Mouse (Mus musculus) liver, embryonic 13.5 days (tissue): ENCODE data around the gene Cav3. TPM values are rescaled to one million over a fixed set of nuclear protein-coding genes. Genes with fewer than 3 reads are reported as not detected.

Experiments used
- ATAC-seq: fragments of 200-750 bp; cut with Nextera tagmentation; 2 replicates; pipeline ENCODE4 v1.8.0; 2017; ENCODE audit warnings: low read depth, mild to moderate bottlenecking, moderate number of reproducible peaks, moderate library complexity
- DNase-seq: peaks from one replicate; pipeline ENCODE4 v3.0.0; 2022
- H3K27ac ChIP-seq: fragments of 300-500 bp; sonication (generic); 2 replicates; pipeline ENCODE4 v1.5.1; 2015; ENCODE audit warnings: moderate library complexity, mild to moderate bottlenecking, inconsistent platforms
- H3K27me3 ChIP-seq: fragments of 300-500 bp; sonication (generic); 2 replicates; pipeline ENCODE4 v1.6.1; 2015; ENCODE audit warnings: mild to moderate bottlenecking, inconsistent platforms
- H3K36me3 ChIP-seq: fragments of 300-500 bp; sonication (generic); 2 replicates; pipeline ENCODE4 v1.6.1; 2015; ENCODE audit warnings: mild to moderate bottlenecking, inconsistent platforms
- H3K4me1 ChIP-seq: fragments of 300-500 bp; sonication (generic); replicated peaks from 2 replicates; pipeline ENCODE4 v1.6.1; 2015; ENCODE audit warnings: inconsistent platforms
- H3K4me2 ChIP-seq: fragments of 300-500 bp; sonication (generic); 2 replicates; pipeline ENCODE4 v1.6.1; 2015; ENCODE audit warnings: inconsistent platforms, mild to moderate bottlenecking, moderate library complexity
- H3K4me3 ChIP-seq: fragments of 300-500 bp; sonication (generic); replicated peaks from 2 replicates; pipeline ENCODE4 v1.5.1; 2015; ENCODE audit warnings: mild to moderate bottlenecking, inconsistent platforms
- H3K9ac ChIP-seq: fragments of 300-500 bp; sonication (generic); 2 replicates; pipeline ENCODE4 v1.6.1; 2015; ENCODE audit warnings: mild to moderate bottlenecking, inconsistent platforms
- H3K9me3 ChIP-seq: fragments of 300-500 bp; sonication (generic); replicated peaks from 2 replicates; pipeline ENCODE4 v1.6.1; 2016; ENCODE audit warnings: inconsistent platforms
- WGBS: fragments of 180-500 bp; shearing (Covaris S2); methylation state at CpG from one replicate; pipeline ENCODE4 v1.1.7; 2015; ENCODE audit not compliant: insufficient replicate concordance; 5-methylcytosine and 5-hydroxymethylcytosine counted together
- polyA plus RNA-seq: library from polyadenylated mRNA; unstranded; fragments of >200 nt; fragmentation: Nextera tagmentation; extraction: Ambion mirVana; gene quantifications from 2 replicates; pipeline ENCODE4 v1.2.1, GENCODE M21; 2015

The Cav3 gene
- 0.31 and 0.36 TPM in 2 replicates for polyA plus RNA-seq

GRCm38 (mm10) chr6:112459341-112459749 lies at the start of gene Cav3:
Gene Cav3, plus strand, starts transcription at chr6:112459505.
- ATAC-seq (no peak), DNase-seq (no peak)
- Histone ChIP-seq H3K4me3 (no peak within 1 kb of the TSS), H3K4me1 (no peaks in the 10 kb centered on the region), H3K9ac (no peak within 1 kb of the TSS), H3K36me3 (no peaks in the 10 kb centered on the region), H3K9me3 (no peaks in the 10 kb centered on the region), H3K27me3 (no peaks in the 10 kb centered on the region), H3K4me2 (no peak within 1 kb of the TSS), H3K27ac (no peak within 1 kb of the TSS)
- WGBS: 66% methylated on average over 12 of the region's 12 CpGs

- H3K4me1 ChIP-seq: no peaks in the 10 kb centered on the region
- no peaks in the 10 kb centered on the region for H3K9me3 ChIP-seq
- H3K27ac ChIP-seq: no peak overlapping the region
- no peaks in the 10 kb centered on the region for H3K36me3 ChIP-seq
- no peak overlapping the region for H3K9ac ChIP-seq
- WGBS: 70% methylated on average over 9 of the region's 9 CpGs
- ATAC-seq: no peak
- no peak overlapping the region for H3K4me2 ChIP-seq
- no peaks in the 10 kb centered on the region for H3K27me3 ChIP-seq
- H3K4me3 ChIP-seq: no peak overlapping the region
- no peak for DNase-seq
Measured at GRCm38 (mm10) chr6:112419333-112419732, 40.0 kb upstream of the Cav3 start.

- ATAC-seq (no peak), DNase-seq (no peak)
- no peaks in the 10 kb centered on the region for H3K27me3 ChIP-seq
- 91% methylated on average over 1 of the region's 1 CpGs for WGBS
- no peaks in the 10 kb centered on the region for H3K9me3 ChIP-seq
- no peak overlapping the region for H3K4me2 ChIP-seq
- H3K27ac ChIP-seq: no peak overlapping the region
- H3K4me1 ChIP-seq: no peaks in the 10 kb centered on the region
- H3K4me3 ChIP-seq: no peak overlapping the region
- no peak overlapping the region for H3K9ac ChIP-seq
- H3K36me3 ChIP-seq: no peaks in the 10 kb centered on the region
Measured at GRCm38 (mm10) chr6:112420883-112421282, 38.4 kb upstream of the Cav3 start.

- WGBS: 50% methylated on average over 8 of the region's 8 CpGs
- Histone ChIP-seq H3K9me3 (no peaks in the 10 kb centered on the region), H3K27ac (no peak overlapping the region), H3K4me3 (no peak overlapping the region), H3K4me1 (no peaks in the 10 kb centered on the region), H3K4me2 (no peak overlapping the region), H3K9ac (no peak overlapping the region), H3K36me3 (no peaks in the 10 kb centered on the region), H3K27me3 (no peaks in the 10 kb centered on the region)
- DNase-seq (no peak), ATAC-seq (no peak)
Measured at GRCm38 (mm10) chr6:112423746-112424501, 35.4 kb upstream of the Cav3 start.

GRCm38 (mm10) chr6:112426018-112426732 lies 33.1 kb upstream of the Cav3 start:
- ATAC-seq: no peak
- H3K36me3 ChIP-seq: no peaks in the 10 kb centered on the region
- H3K4me2 ChIP-seq: no peak overlapping the region
- no peak overlapping the region for H3K27ac ChIP-seq
- no peak overlapping the region for H3K9ac ChIP-seq
- DNase-seq: no peak
- 53% methylated on average over 6 of the region's 6 CpGs for WGBS
- no peaks in the 10 kb centered on the region for H3K4me1 ChIP-seq
- no peaks in the 10 kb centered on the region for H3K27me3 ChIP-seq
- H3K4me3 ChIP-seq: no peak overlapping the region
- H3K9me3 ChIP-seq: no peaks in the 10 kb centered on the region

GRCm38 (mm10) chr6:112445675-112446074 lies 13.6 kb upstream of the Cav3 start:
- no peak overlapping the region for H3K9ac ChIP-seq
- DNase-seq (no peak), ATAC-seq (no peak)
- 40% methylated on average over 3 of the region's 3 CpGs for WGBS
- H3K4me2 ChIP-seq: no peak overlapping the region
- no peaks in the 10 kb centered on the region for H3K27me3 ChIP-seq
- no peak overlapping the region for H3K4me3 ChIP-seq
- no peak overlapping the region for H3K27ac ChIP-seq
- no peaks in the 10 kb centered on the region for H3K9me3 ChIP-seq
- no peaks in the 10 kb centered on the region for H3K36me3 ChIP-seq
- no peaks in the 10 kb centered on the region for H3K4me1 ChIP-seq

GRCm38 (mm10) chr6:112461459-112461858 lies 2.2 kb downstream of the Cav3 start:
- Histone ChIP-seq H3K4me2 (no peak overlapping the region), H3K9me3 (no peaks in the 10 kb centered on the region), H3K4me3 (no peak overlapping the region), H3K27me3 (no peaks in the 10 kb centered on the region), H3K27ac (no peak overlapping the region), H3K9ac (no peak overlapping the region), H3K36me3 (no peaks in the 10 kb centered on the region), H3K4me1 (no peaks in the 10 kb centered on the region)
- no peak for DNase-seq
- ATAC-seq: no peak
- WGBS: 74% methylated on average over 5 of the region's 5 CpGs

- DNase-seq (no peak), ATAC-seq (no peak)
- Histone ChIP-seq H3K9ac (no peak overlapping the region), H3K4me2 (no peak overlapping the region), H3K36me3 (no peaks in the 10 kb centered on the region), H3K4me3 (no peak overlapping the region), H3K27ac (no peak overlapping the region), H3K27me3 (no peaks in the 10 kb centered on the region), H3K4me1 (no peaks in the 10 kb centered on the region), H3K9me3 (no peaks in the 10 kb centered on the region)
- WGBS: 64% methylated on average over 6 of the region's 6 CpGs
Measured at GRCm38 (mm10) chr6:112463331-112463730, 4.0 kb downstream of the Cav3 start.

GRCm38 (mm10) chr6:112465441-112465840 lies 6.1 kb downstream of the Cav3 start:
- no peak for DNase-seq
- Histone ChIP-seq H3K4me3 (no peak overlapping the region), H3K9me3 (no peaks in the 10 kb centered on the region), H3K27me3 (no peaks in the 10 kb centered on the region), H3K9ac (no peak overlapping the region), H3K4me1 (no peaks in the 10 kb centered on the region), H3K4me2 (no peak overlapping the region), H3K27ac (no peak overlapping the region), H3K36me3 (no peaks in the 10 kb centered on the region)
- no peak for ATAC-seq
- WGBS: 48% methylated on average over 3 of the region's 3 CpGs

- Histone ChIP-seq H3K4me2 (no peak overlapping the region), H3K9ac (no peak overlapping the region), H3K27me3 (no peaks in the 10 kb centered on the region), H3K36me3 (no peaks in the 10 kb centered on the region), H3K9me3 (no peaks in the 10 kb centered on the region), H3K27ac (no peak overlapping the region), H3K4me3 (no peak overlapping the region), H3K4me1 (no peaks in the 10 kb centered on the region)
- no peak for DNase-seq
- ATAC-seq: no peak
Measured at GRCm38 (mm10) chr6:112466001-112466400, 6.7 kb downstream of the Cav3 start.

- H3K9me3 ChIP-seq: no peaks in the 10 kb centered on the region
- 48% methylated on average over 4 of the region's 4 CpGs for WGBS
- no peak for DNase-seq
Measured at GRCm38 (mm10) chr6:112471644-112472043, 12.3 kb downstream of the Cav3 start.

GRCm38 (mm10) chr6:112479861-112480260 lies 20.6 kb downstream of the Cav3 start:
- H3K4me1 ChIP-seq: no peaks in the 10 kb centered on the region
- H3K27ac ChIP-seq: no peak overlapping the region
- ATAC-seq: no peak
- no peaks in the 10 kb centered on the region for H3K9me3 ChIP-seq
- no peak overlapping the region for H3K4me2 ChIP-seq
- H3K27me3 ChIP-seq: peaks cover 8% of the 10 kb centered on the region; the same call in 1 of the 2 replicates
- no peaks in the 10 kb centered on the region for H3K36me3 ChIP-seq
- WGBS: 43% methylated on average over 13 of the region's 13 CpGs
- no peak overlapping the region for H3K4me3 ChIP-seq
- no peak overlapping the region for H3K9ac ChIP-seq
- DNase-seq: no peak

More at GRCm38 (mm10) chr6:112471644-112472043, 12.3 kb downstream of the Cav3 start:
- H3K4me3 ChIP-seq: no peak overlapping the region
- no peak for ATAC-seq
- no peak overlapping the region for H3K9ac ChIP-seq
- H3K4me2 ChIP-seq: no peak overlapping the region
- H3K27me3 ChIP-seq: no peaks in the 10 kb centered on the region
- no peaks in the 10 kb centered on the region for H3K36me3 ChIP-seq
- no peak overlapping the region for H3K27ac ChIP-seq
- H3K4me1 ChIP-seq: no peaks in the 10 kb centered on the region
